Mouse (Mus musculus): ENCODE data around the gene Naaladl2. TPM values are rescaled to one million over a fixed set of nuclear protein-coding genes. Genes with fewer than 3 reads are reported as not detected.

The Naaladl2 gene
- total RNA-seq, 2 experiments from 2014 or later, result 0.20 to 0.29 TPM

DNA sequence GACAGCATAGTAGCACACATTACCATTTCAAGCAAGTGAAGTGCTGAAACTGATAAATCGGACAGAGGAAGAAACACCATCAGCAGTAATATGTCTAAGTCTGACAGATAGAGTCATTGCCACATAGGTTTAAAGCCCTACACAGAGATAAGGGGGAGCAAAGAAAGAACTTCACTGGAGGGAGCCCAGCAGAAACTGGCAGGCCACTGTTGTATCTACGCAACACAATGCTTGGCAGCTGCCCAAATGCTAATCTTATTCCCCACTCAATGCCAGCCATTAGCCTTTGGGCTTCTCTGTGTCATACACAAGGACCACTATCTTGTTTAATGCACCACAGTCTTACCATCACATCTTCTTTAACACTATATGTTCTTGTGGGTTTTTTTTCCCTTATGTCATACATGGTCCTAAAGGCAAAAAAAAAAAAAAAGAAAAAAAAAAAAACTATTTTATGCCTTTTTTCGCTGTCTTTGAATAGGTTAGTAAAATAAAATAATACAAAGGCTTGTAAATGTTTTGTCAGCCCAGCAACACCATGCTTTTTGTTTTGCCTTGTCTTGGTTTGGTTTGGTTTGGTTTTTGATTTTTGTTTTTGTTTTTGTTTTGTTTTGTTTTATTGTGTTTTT lies 1072.8 kb downstream of the Naaladl2 start:
- DNase-seq (ENCODE audit: low spot score), result no peak
- intact Hi-C loops (cut with DNase I), result no loop called here

DNA sequence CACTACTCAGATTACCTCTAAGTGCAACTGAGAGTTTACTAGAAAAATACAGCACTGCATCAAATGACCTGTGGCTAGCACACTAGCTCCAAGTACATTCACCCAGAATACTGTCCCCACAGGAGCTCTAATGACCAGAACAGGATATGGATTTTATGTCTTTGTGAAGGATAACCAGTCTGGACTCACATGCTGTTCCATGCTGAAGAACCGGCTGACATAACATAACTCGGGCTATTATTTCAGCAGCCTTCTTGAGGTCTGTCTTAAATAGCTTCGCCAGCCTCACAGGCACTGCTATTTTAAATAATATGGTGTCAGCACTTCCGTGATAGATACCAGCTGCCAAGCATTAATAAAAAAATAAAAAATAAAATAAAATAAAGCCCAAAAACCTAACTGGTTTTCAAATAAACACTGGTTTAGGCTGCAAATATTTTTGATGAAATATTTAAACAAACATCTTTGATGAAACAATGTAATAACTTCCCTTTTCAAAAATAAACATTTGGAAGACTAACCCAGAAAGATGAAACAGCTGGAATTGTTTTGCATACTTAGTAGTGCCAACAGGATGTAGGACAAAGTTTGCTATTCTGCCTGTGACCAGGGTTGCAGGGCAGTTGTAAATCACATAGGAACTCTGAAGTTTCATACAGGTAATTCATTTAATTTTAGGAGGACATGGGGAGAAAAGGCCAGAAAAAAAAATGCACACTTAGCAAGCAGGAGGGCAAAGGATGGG lies 1073.5 kb downstream of the Naaladl2 start:
- intact Hi-C loops (cut with DNase I), result no loop called here
- DNase-seq (ENCODE audit: low spot score), result no peak

DNA sequence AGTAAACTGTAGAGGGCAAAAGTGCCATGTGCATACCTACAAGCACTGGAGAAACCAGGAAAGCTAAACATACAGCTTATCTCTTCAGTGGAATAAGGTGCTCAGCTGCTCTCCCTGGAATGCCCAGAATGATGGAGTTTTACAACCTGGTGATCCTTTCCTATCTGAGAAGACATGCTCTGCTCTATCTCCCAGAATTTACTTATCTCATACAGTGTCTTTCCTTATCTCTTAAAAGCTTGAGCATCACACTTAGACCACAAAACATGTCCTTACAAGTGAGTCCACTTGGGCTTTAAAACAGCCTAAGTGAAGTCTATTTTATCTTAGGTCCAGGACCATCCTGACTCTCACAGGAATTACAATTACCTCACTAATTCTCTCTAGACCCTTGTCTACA lies 1095.8 kb downstream of the Naaladl2 start:
- intact Hi-C loops (cut with DNase I), result no loop called here
- DNase-seq (ENCODE audit: low spot score), result no peak

DNA sequence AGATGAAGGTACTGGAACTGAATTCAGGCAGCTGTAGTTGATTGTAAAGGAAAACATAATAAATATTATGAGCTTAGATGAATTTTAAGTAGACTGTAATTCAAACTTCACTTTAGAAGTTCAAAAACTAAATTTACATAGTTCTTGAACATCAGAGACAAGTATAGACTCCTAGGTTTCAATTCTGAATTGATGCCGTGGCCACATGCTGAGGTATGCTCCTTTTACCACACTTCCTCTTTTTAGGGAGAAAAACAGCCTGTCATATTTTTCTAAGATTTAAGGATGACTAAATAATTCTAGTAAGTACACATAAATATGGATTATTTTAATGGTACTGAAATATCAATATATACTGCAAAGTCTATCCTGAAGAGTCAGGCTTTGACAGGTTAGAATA lies 1142.3 kb downstream of the Naaladl2 start:
- intact Hi-C loops (cut with DNase I), result no loop called here
- no peak for DNase-seq (ENCODE audit: low spot score)

DNA sequence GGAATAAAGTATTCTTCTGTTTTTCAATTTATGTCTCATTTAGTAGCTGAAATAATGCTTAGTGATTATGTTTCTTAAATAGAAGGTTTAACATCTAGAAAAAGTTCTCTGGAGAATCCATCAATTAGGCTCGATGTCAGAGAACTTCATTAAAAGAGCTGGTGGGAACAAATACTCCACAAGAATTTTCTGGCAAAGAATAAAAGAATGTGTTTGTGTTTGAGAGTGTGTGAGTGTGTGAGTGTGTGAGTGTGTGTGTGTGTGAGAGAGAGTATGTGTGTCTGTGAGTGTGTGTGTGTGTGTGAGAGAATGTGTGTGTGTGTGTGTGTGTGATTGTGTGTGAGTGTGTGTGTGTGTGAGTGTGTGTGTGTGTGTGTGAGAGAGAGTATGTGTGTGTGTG lies 1170.3 kb downstream of the Naaladl2 start:
- intact Hi-C loops (cut with DNase I), result no loop called here

DNA sequence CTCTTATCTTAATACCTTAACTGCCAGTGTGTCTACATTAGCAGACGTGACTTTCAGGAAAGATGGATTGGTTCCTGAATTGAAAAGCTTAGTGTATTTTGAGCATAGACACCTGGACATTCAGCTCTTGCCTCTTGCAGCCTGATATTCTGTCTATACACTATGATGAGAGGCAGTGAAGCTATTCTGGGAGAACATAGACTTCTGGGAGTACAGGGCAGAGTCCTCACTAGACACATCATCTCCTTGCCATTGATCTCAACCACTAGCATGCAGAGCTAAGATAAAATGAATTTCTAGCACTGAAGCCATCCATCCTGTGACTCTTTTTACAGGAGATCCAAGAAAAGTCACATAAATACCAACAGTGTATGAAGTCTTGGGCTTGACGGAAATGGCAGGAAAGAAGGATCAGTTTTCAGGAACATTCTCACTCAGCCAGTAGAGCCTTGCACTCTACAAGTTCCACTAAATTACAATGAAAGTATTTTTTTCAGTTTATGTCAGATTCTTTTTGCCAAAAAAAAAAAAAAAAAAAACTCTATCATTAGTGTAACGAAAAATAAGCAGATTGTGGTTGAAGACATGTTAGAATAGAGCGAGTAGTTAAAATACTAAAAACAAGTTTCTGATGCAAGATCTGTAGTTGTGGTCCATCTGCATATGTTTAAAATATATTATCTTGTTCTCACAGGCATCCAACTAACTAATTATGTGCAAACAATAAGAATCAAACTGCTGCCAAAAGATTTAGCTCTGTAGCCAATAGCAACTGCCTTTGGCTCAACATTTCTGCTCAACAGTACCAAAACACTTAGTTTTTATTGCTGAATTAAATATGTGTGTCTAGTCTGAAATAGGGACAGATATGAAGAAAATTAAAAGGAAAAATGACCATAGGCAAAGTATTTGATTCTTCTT lies 1171.1 kb downstream of the Naaladl2 start:
- intact Hi-C loops (cut with DNase I), result no loop called here
- DNase-seq (ENCODE audit: low spot score), result no peak

More for the DNA sequence above, 1170.3 kb downstream of the Naaladl2 start:
- no peak for DNase-seq (ENCODE audit: low spot score)

DNA sequence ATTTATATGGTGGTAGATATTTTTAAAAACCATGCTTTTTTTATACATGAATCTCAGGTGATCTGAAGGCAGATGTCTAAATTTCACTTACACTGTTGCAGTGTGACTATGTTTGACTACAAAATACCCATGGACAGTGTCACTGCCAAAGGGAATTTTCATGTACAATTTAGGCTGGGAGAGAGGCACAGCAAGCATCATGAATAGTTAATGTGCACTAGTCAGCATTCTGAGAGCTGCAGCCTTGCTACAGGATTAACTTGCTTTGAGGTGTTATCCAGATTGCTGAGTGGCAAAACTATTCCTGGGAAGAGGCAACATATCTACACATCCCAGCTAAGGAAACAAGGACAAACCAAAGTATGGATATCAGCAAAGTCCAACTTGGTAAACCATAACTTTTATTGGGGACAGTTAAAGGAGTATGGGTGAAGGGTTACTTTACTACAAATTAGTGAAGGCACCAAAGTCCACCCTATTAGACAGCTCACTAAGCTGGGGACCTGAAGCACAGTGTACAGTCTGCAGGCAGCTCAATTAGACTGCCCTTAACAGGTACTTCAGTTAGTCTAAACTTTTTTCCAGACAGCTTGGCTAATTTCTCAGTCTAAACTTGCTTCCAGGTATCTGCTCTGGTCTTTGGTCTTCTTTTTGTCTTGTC lies 1181.0 kb downstream of the Naaladl2 start:
- DNase-seq (ENCODE audit: low spot score), result no peak
- intact Hi-C loops (cut with DNase I), result no loop called here

DNA sequence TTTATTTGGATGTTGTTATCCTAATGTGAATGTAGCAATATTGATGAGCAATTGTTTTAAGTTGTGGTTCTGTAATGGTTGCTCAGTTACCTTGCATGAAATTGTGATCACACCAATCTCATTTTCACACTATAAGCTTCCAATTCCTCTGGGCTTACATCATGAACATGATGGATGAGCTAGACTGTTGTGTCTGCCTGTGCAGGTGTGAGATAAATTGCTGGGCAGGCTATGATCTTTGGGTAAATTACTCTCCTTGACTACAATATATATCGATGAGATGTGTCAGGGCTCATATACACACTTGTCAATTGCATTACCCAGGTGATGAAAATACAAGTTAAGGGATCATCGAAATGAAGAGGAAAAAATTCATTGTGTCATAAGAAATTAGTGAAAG lies 1197.9 kb downstream of the Naaladl2 start:
- intact Hi-C loops (cut with DNase I), result no loop called here
- DNase-seq (ENCODE audit: low spot score), result no peak

DNA sequence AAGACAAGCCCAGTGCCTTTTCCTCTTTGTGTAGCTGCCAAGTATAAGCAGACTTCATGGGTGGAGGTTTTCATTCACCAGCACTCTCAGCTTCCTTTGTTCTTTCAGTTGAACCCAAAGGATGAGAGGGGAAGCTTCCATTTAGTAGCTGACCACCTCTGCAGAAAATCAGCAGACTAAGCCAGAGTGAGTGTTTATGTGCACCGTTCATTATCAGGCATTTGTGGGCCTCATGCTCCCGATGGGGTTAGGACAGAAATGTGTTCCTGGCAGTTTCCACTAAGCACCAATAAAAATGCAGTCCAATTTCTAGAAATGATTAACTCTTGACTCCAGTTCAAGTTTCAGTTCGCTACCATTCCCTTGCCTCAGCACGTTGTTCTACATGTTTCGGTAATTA lies 1206.8 kb downstream of the Naaladl2 start:
- no peak for DNase-seq (ENCODE audit: low spot score)
- intact Hi-C loops (cut with DNase I), result no loop called here

DNA sequence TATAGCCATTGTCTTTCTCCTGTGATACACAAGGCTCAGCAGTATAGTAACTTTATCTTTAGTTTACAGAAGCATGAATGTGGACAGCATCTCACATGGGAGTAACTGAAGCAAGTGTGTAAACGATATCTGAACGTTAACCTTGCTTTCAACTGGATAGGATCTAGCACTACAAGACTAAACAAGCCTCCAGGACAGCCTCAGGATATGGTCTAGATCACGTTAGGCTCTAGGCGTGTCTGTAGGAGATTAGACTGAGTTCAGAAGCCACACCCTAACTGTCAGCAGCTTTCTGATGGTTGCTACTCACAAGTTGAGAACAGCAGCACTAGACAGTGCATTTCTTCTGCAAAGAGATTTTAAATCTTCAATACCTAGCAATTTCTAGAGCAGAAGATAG lies 1216.0 kb downstream of the Naaladl2 start:
- no peak for DNase-seq (ENCODE audit: low spot score)
- intact Hi-C loops (cut with DNase I), result no loop called here

DNA sequence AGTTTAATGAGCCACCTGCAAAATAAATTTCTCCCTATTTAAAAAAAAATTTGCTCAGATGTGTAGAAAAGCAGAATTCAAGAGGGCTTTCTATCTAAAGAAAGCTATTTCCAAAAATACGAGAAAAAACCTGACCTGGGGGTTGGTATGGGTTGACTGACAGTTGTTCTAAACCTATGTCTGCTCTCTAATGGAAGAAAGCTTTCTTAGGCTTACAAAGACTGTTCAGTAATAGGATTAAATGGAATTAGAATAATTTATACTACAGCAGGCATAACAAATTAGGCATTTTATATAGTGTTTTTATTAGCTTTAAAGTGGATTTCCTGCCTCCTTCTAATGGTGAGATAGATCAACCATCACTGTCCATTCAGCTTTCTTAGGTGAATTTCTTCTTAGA lies 1236.4 kb downstream of the Naaladl2 start:
- intact Hi-C loops (cut with DNase I), result no loop called here
- DNase-seq (ENCODE audit: low spot score), result no peak

DNA sequence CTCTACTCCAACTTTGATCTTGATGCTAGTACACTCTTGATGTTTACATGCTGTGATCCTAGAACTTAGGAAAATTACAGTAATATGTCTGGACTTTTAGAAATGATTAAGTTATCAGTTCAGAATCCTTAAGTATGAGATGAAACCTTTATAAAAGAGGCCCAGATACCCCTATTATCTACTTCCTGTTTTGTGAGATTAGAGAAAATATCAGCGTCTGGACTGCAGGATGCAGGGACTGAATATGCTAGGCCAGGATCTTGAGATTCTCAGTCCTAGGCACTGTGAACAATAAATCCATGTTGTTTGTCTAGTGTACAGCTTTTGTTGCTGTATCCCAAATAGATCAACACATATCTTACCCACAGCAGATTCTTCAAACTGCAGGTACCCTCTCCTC lies 1278.4 kb downstream of the Naaladl2 start:
- intact Hi-C loops (cut with DNase I), result no loop called here
- no peak for DNase-seq (ENCODE audit: low spot score)

DNA sequence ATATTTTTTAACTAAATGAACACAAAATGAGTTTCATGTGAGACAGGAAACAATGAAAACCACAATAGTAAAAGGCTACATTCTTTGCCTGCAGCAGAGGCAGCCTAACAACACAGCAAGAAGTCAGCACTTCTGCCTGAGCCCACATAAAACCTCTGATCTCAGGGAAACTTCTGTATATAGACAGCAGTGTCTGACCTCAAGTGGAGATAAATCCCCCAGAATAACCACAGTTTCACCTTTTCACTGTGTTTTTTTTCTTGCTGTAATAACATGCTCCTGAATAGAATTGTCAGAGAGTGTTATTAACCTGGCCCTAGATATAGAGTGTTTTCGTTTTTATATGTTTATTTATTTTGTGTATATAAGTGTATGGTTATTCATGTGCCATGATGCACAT lies 1286.8 kb downstream of the Naaladl2 start:
- intact Hi-C loops (cut with DNase I), result no loop called here

DNA sequence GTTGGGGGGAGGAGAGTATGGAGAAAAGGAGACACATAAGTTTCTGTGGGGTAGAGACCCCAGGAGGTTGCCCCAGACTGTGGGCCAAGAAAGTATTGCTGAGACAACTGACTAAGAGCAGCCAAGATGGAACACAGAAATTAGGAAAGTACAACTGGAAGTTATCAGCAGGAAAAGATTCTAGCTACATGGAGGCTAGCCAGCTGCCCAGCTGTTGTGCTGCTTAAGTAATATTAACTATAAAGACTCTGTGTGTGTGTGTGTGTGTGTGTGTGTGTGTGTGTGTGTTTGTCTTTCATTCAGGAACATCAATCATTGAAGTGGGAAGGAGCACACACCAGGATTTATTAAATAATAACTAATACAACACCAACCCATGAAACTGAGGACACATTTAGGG lies 1326.5 kb downstream of the Naaladl2 start:
- intact Hi-C loops (cut with DNase I), result no loop called here
- no peak for DNase-seq (ENCODE audit: low spot score)

More for the DNA sequence above, 1286.8 kb downstream of the Naaladl2 start:
- DNase-seq (ENCODE audit: low spot score), result no peak

DNA sequence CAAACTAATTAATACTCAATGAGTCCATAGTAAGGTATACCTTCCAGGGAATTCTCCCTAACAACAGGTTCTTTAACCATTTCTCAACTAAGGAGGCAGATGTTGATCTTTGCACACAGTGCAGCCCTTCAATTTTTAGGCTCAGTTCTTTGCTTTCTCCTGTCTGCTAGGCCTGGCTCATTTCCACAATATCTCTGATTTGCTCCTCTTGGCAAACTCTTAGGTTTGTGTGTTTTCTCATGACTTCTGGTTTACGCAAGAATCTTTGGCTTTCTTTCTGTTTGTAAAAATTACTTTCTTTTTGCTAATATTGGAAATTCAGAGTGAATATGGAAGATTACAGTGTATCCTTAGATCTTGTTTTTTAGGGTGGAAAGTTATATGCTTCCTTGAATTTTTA lies 1385.3 kb downstream of the Naaladl2 start:
- intact Hi-C loops (cut with DNase I), result no loop called here
- no peak for DNase-seq (ENCODE audit: low spot score)
